16 mouse cellular contexts compared by ENCODE assay signal in genomic region chr7:111625736-111626135, GRCm38 (mm10).
DNase-seq lines count a peak whose midpoint lies in the region; ATAC-seq and TF ChIP-seq lines count a peak whose summit lies in the region.
"Had no signal": no experiment of that assay in that cellular context is flagged by ENCODE, and none has a peak within 500 bp of the region (broad histone marks: within the 10 kb centered on the region; RNA-seq: fewer than 3 reads in every experiment).

No protein-coding gene starts in this region.

- H3K4me1 ChIP-seq in midbrain, embryonic 15.5 days = peaks cover 4% of the 10 kb centered on the region; the same call in 1 of the 2 replicates
- H3K4me1 ChIP-seq in midbrain, postnatal 0 days (ENCODE audit: insufficient read depth, low read length) = no peaks in the 10 kb centered on the region; the same call in 1 of the 2 replicates
- H3K4me1 ChIP-seq: embryonic facial prominence, embryonic 12.5 days; heart, embryonic 13.5 days; hindbrain, embryonic 15.5 days had no signal

- no peak overlapping the region for H3K9ac ChIP-seq in midbrain, embryonic 15.5 days
- no peak overlapping the region for H3K9ac ChIP-seq in midbrain, postnatal 0 days (replicated peaks; ENCODE audit: low read length, poor library complexity, severe bottlenecking)
- H3K9ac ChIP-seq: embryonic facial prominence, embryonic 12.5 days; heart, embryonic 13.5 days; hindbrain, embryonic 15.5 days had no signal

- no peaks in the 10 kb centered on the region for H3K36me3 ChIP-seq in midbrain, embryonic 15.5 days (replicated peaks)
- no peaks in the 10 kb centered on the region for H3K36me3 ChIP-seq in midbrain, postnatal 0 days (ENCODE audit: insufficient read depth, low read length)
- H3K36me3 ChIP-seq: embryonic facial prominence, embryonic 12.5 days; heart, embryonic 13.5 days; hindbrain, embryonic 15.5 days had no signal

- no peaks in the 10 kb centered on the region for H3K9me3 ChIP-seq in midbrain, embryonic 15.5 days
- H3K9me3 ChIP-seq in midbrain, postnatal 0 days (ENCODE audit: low read length) = no peaks in the 10 kb centered on the region
- H3K9me3 ChIP-seq: embryonic facial prominence, embryonic 12.5 days; heart, embryonic 13.5 days; hindbrain, embryonic 15.5 days had no signal

- TF ChIP-seq CTCF in gastrocnemius, adult 2 months (IDR thresholded peaks at IDR 0.05) = no peak
- no peak for TF ChIP-seq CTCF in midbrain, postnatal 0 days (IDR thresholded peaks at IDR 0.05)
- no peak for TF ChIP-seq CTCF in brain, embryonic 14.5 days (IDR thresholded peaks at IDR 0.05; ENCODE audit: borderline replicate concordance, extremely low read depth, insufficient read depth, insufficient read length)

- H3K4me3 ChIP-seq in gastrocnemius, adult 2 months = no peak overlapping the region
- H3K4me3 ChIP-seq in midbrain, embryonic 15.5 days = no peak overlapping the region
- H3K4me3 ChIP-seq in midbrain, postnatal 0 days (ENCODE audit: low read depth, low read length) = no peak overlapping the region
- H3K4me3 ChIP-seq: embryonic facial prominence, embryonic 12.5 days; heart, embryonic 13.5 days; hindbrain, embryonic 15.5 days had no signal

- H3K4me2 ChIP-seq in midbrain, embryonic 15.5 days = no peak overlapping the region
- no peak overlapping the region for H3K4me2 ChIP-seq in midbrain, postnatal 0 days (ENCODE audit: low read depth, low read length, poor library complexity, severe bottlenecking)
- H3K4me2 ChIP-seq: embryonic facial prominence, embryonic 12.5 days; heart, embryonic 13.5 days; hindbrain, embryonic 15.5 days had no signal

- ATAC-seq in midbrain, embryonic 15.5 days (replicated peaks) = peak; percentile 33; the same call in 1 of the 2 replicates
- no peak for ATAC-seq in midbrain, postnatal 0 days (ENCODE audit: low FRiP score)
- ATAC-seq: forebrain, embryonic 16.5 days; intestine, embryonic 16.5 days had no signal

- 66% methylated on average over 5 of the region's 5 CpGs for WGBS in midbrain, embryonic 15.5 days
- WGBS in midbrain, postnatal 0 days = 63% methylated on average over 5 of the region's 5 CpGs

- peak; percentile 33 for DNase-seq in gastrocnemius, adult 2 months
- no peak for DNase-seq in gastrocnemius, adult 8-10 months (ENCODE audit: low spot score in 2 of 2)
- no peak for DNase-seq in midbrain, postnatal 0 days (ENCODE audit: low spot score)
- peak; percentile 44 for DNase-seq in brain, embryonic 14.5 days (ENCODE audit: low read depth)
- no peak for DNase-seq in T-cell, adult 2 months (ENCODE audit: low spot score)
- DNase-seq: cerebellum, adult 11-12 months; cerebellum, adult 9-10 months; cerebellum, postnatal 25 days; heart, postnatal 36 days; kidney, adult 2 months had no signal

- intact Hi-C loops in gastrocnemius, adult 2 months (cut with DNase I) = no loop called here

- no peak overlapping the region for H3K27ac ChIP-seq in gastrocnemius, adult 2 months
- peak overlapping the region; percentile 66; the same call in 1 of the 2 replicates for H3K27ac ChIP-seq in midbrain, embryonic 15.5 days
- no peak overlapping the region; the same call in 1 of the 2 replicates for H3K27ac ChIP-seq in midbrain, postnatal 0 days (ENCODE audit: low read depth, low read length)
- H3K27ac ChIP-seq: embryonic facial prominence, embryonic 12.5 days; heart, embryonic 13.5 days; hindbrain, embryonic 15.5 days had no signal

- TF ChIP-seq POLR2A in brain, embryonic 14.5 days (IDR thresholded peaks at IDR 0.05; ENCODE audit: borderline replicate concordance, extremely low read depth, insufficient read depth, insufficient read length, poor library complexity, severe bottlenecking) = no peak

- H3K27me3 ChIP-seq in midbrain, embryonic 15.5 days (replicated peaks) = no peaks in the 10 kb centered on the region
- H3K27me3 ChIP-seq in midbrain, postnatal 0 days (ENCODE audit: insufficient read depth, low read length) = no peaks in the 10 kb centered on the region
- H3K27me3 ChIP-seq: embryonic facial prominence, embryonic 12.5 days; heart, embryonic 13.5 days; hindbrain, embryonic 15.5 days had no signal

Comparison
In these comparisons a context has a peak if more than half of its experiments do, and no peak if none do; other contexts are left out.
1. DNase-seq: peak in gastrocnemius, adult 2 months (single experiment) and brain, embryonic 14.5 days (single experiment); none in gastrocnemius, adult 8-10 months (0 of 2), midbrain, postnatal 0 days (single experiment) and T-cell, adult 2 months (single experiment).